Mouse (Mus musculus): ENCODE results near the gene Zbtb3. TPM values are rescaled to one million over a fixed set of nuclear protein-coding genes. Genes with fewer than 3 reads are reported as not detected.

The Zbtb3 gene
- 2.2 and 3.2 TPM in 2 replicates for polyA plus RNA-seq (2021; fragmentation: Nextera tagmentation)
- long read RNA-seq, experiment 1, transcript Zbtb3-201 (2 exons, 2,004 nt): major isoform, 7 of 12 reads
- long read RNA-seq, experiment 1, partial matches to known transcripts: 2 of 12 reads
- long read RNA-seq, experiment 1, other reads (novel, unspliced or antisense): 3 of 12 reads
- long read RNA-seq, experiment 2, partial matches to known transcripts: 0 of 7 reads
- long read RNA-seq, experiment 2, other reads (novel, unspliced or antisense): 5 of 7 reads

DNA sequence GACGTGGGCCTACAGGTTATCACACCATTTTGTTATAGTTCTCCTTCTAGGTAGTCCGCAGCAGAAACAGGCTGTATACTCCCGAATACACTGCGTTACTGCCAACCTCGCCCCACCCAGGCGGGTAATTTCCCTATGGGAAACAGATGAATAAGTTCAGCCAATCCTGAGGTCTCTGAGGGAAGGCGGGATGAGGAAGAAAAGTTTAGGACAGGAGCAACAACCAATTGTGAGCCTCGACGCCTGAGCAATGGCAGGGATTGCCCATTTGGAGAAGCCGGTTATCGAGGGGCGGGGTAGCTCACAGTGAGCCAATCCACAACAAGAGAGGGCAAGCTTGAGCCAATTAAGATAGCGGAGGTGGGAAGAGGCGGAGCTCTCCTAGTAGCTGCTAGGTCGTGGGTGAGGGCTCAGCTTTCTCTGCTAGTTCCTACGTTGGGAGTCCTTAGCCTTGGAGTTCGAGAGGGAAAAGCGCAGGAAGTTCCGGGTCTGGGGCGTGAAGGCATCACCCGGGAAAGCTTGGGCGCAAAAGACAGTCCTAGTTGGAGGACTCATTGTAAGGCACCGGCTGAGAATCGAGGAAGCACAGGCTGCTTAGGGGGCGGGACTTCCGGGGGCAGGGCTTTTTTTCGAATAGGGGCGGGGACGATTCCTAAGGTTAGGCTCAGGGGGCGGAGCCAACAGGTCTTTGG lies at the start of gene Zbtb3:
TSS of gene Zbtb3 (plus strand) at position 426 of the 692 bp plus-strand sequence.

DNA sequence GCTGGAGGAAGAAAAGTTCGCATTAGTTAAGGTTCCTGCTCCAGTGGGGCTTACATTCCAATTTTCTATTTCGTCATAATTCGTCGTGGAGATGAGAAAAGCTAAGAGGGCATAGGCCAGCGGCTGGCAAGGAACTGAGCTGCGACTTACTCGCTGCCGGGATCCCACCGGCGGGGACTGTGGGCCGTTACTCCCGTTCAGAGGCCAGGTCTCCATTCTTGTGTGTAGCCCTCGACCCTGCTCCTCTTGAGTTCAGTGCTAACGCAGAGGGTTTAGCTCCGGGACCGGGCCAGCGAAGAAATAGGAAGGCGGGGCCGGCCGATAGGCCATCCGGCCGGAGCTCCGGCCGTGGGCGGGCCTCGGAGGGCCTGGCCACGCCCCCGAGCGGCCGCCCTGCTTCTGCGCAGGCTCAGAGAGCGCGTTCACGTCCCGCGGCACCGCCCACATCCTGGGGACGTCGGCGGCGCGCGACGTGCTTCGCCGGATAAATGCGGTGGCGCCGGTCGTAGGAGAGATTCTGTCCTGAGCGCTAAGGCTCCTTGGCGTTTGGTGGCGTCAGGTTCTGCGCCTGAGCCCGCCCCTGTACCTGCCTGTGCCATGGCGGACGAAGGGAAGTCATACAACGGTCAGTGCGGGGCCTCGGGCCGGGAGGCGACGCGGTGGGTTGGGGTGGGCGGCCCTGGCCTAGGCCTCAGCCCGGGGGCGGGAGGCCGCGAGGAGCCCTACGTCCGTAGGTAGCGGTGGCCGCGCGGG lies 45.5 kb upstream of the Zbtb3 start, which contains the start of gene Nxf1:
TSS of gene Nxf1 (plus strand) at position 439 of the 753 bp plus-strand sequence.

DNA sequence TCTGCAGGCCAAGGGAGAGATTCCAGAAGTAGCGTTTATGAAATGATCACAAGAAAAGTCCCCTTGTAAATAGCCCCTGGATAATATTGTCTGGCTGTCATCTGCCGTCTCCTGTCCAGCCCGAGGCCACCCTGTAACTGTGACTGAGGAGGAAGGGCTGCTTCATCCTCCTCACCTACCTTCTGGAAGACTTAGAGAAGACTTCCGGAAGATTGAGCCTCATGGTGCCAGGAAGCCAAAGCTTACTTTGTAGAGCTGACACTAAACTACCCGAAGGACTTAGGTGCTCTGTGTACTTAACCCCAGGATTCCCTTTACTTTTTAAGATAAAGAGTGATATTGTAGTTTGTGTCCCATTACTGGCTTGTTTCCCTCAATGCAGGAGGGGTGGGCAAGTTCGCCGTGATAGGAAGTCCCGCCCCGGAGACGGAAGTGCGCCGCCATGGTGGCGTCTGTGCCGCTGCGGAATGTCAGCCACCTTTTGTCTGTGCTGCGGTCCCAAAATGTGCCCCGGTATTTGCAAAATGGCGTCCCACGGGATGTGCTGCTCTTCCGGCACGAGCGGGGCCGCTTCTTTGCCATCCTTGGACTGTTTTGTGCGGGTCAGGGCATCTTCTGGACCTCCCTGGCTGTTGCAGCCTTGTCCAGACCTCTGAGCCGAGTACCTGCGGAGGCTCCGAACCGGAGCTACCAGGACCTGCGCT lies 31.6 kb upstream of the Zbtb3 start, which contains the start of gene Tmem223:
TSS of gene Tmem223 (plus strand) at position 430 of the 704 bp plus-strand sequence.

DNA sequence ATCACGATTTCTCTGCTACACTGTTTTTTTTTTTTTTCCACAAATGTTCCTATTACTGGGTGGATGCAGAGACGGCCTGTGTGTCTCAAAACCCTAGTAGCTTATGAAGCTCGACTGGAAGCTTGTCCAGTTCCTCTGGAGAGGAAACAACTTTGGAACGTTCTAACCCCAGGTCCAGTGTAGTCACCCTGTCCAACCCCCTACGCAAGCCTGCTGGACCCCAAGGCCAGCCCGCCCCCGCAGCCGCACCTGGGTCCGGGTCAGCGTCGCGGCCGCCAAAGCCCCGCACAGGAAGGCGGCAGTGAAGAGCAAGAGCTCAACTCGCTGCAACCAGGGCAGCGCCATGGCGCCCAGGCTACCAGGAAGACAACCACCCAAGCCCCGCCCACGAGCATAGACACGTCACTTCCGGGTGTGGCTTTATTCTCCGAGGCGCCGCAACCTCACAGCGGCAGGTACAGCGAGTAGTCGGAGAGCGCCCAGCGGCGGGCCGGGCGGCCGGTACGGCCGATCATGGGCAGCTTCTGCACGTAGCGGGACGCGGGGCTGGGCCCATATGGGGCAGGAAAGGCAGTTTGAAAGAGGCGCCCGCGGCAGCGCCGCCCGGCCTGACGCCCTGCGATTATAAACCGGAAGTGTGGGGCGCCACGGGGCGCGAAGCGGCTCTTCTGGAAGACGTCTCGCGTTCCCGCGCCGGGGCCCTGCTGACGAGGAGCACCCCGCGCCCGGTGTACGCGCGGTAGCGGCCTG lies 28.1 kb upstream of the Zbtb3 start, which contains the start of gene Tmem179b:
TSS of gene Tmem179b (minus strand) at position 382 of the 750 bp plus-strand sequence.

DNA sequence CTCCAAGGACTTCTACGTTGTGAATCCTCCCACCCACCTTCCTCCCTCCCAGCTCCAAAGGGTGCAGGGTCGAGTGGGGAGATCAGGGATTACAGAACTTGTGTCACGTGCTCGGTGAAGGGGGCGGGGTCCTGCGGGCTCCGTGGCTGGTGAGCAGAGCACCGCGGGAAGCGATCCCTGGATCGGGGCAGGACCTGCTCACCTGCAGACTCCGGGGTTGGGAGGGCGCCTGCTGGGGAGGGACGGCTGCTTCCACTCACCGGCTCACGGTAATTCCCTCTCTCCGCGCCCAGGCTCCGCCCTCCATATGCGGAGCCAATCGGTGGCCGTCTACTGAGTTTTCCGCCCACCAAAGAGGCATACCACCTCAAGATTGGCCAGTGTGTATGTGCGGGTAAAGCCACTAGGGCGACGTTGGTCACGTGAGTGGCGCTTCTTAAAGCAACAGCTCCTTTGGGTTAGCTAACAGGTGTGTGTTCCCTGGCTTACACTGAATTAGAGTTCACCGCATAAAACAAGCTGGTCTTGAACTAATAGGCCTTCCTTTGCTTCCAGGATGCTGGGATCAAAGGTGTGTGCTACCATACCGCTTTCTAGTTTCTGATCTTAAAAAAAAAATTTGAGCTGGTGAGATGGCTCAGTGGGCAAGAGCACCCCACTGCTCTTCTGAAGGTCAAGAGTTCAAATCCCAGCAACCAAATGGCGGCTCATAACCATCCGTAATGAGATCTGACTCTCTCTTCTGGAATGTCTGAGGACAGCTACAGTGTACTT lies 16.2 kb upstream of the Zbtb3 start, which contains the start of gene Taf6l:
TSS of gene Taf6l (minus strand) at position 410 of the 774 bp plus-strand sequence.

DNA sequence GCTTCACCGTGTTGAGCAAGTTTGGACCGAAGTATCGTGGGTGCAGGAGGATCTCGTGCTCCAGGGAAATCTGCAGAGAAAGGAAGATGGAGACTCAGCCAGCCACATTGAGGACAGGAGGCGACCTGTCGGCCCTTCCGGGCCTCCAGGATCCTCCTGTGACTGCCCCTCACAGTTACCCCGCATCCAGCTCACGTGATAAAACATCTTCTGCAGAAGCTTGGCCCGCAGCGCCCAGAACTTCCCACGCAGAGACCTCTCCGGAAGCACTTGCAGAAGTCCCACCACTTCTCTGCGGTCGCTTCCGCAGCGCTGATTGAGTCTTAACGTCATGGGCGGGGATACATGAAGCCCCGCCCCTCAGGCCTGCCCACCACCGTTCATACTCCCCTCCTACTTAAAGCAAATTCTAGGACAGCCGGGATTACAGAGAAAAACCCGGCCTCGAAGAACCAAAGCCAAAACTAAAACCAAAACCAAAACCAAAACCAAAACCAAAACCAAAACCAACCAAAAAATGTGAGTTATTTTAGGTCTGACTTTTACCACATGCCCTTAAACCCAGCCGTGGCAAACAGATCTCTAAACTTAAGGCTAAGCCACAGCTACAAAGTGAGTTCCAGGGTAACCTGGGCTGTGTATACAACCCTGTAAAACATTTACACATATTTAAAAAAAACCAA lies 4.0 kb upstream of the Zbtb3 start, which contains the start of gene Polr2g:
TSS of gene Polr2g (minus strand) at position 314 of the 683 bp plus-strand sequence.

DNA sequence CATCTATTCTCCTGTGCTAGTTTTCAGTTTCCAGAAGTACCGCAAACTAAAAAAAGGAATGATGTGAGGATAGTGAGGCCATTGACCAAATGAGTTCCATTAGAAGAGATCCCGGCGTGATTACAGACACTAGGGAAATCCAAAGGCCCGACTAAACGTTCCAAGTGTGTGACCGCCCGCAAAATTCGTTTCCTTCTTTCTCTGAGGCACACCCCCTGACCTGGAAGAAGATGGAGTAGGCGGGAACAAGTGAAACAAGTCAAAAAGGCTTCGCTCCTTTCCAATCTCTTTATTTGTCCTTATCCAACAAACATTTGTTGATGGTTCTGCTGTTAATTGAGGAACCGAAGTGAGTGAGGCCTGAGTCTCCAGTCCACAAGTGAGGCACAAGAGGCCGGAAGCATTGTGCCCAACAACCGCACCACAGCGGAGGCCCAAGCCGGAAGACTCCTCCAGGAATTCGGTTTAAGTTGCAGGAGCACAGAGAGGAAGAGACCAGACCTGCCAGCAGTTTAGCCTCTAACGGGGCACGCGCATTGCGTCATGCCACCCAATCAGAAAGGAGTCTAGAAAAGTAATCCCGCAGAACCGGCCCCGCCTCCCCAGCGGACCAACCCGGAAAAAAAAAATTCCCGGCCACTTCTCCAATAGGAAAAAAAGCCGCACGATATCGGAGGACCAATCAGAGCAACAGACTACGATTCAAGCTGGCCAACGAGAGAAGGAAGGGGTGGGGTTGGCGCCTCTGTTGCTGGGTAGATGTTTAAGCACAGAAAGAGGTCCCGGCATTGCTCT lies 16.6 kb downstream of the Zbtb3 start, which contains the start of gene Ttc9c:
TSS of gene Ttc9c (minus strand) at position 533 of the 795 bp plus-strand sequence.

DNA sequence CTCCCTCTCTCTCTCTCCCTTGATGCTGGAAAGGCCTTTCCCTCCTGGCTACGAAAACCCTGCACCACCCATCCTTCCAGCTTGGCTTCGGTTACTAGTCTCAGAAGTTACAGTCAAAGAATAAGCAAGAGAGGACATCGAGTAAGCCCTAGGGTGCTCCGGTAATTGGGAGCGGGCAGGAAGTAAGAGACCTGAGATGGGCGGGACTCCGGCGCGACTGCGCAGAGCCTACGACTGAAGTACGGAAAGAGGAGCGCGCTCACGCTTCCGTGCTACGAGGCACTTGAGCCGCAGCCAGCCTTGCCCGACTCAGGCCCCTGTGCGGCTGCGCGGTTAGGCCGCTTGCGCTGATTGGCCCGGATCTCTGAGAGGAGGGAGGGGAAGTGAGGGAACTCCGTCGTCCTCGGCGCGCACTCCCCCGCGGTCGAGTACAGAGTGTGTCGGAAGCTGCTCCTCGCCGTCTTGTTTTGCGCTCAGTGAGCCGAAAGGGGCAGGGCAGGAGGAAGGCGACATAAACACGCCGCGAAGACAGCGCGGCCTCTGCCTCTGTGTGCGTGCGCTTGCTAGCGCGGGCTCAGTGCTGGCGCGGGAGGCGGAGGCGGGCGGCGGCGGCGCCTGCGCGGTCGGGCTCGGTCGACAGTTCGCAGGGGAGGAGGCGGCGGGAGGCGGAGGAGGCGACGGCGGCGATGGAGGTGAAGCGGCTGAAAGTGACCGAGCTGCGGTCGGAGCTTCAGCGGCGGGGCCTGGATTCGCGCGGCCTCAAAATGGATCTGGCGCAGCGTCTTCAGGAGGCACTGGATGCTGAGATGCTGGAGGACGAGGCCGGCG lies 17.5 kb downstream of the Zbtb3 start, which contains the start of gene Hnrnpul2:
TSS of gene Hnrnpul2 (plus strand) at position 415 of the 828 bp plus-strand sequence.

DNA sequence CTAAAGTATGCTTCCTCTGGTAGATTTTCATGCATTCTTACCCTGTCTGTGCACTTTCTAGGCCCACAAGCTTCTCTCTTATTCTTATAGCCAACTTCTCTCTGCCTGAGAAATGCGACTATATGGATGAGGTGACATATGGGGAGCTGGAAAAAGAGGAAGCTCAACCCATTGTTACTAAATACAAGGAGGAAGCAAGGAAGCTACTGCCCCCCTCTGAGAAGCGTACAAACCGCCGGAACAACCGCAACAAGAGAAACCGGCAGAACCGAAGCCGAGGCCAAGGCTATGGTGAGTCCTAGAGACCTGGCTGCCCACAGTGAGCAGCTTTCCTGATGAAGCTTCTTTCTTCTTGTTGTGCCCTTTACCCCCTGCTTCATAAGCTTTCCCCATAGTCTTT lies 27.3 kb downstream of the Zbtb3 start, which contains the start of gene AC129217.1:
TSS of gene AC129217.1 (plus strand) at position 114 of the 400 bp plus-strand sequence.

DNA sequence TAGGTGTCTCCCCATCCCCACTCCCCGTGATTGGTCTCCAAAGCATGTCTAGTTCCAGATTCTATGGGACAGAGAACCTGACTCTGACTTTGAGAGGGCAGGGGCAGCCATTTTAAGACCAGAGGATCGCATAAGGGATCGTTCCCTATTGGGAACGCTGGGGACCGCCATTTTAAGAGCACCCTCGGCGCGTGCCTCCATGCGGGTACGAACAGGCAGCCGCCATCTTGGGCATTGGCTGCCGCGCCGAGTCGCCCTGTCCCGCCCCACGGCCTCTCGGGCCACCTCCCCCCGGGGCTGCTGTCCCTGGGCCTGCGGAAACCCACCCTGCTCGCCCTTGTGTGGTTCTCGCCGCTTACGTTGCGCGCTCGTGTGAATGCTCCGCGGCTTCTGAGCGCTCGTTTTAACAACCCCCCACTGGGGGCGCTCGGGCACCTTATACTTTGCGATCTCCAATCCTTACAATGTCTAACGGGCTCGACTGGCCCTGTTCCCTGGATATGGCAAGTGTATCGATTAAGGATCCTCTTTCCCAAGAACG lies 35.0 kb downstream of the Zbtb3 start, which contains the start of gene Bscl2:
TSS of gene Bscl2 (plus strand) at position 217 of the 541 bp plus-strand sequence.

DNA sequence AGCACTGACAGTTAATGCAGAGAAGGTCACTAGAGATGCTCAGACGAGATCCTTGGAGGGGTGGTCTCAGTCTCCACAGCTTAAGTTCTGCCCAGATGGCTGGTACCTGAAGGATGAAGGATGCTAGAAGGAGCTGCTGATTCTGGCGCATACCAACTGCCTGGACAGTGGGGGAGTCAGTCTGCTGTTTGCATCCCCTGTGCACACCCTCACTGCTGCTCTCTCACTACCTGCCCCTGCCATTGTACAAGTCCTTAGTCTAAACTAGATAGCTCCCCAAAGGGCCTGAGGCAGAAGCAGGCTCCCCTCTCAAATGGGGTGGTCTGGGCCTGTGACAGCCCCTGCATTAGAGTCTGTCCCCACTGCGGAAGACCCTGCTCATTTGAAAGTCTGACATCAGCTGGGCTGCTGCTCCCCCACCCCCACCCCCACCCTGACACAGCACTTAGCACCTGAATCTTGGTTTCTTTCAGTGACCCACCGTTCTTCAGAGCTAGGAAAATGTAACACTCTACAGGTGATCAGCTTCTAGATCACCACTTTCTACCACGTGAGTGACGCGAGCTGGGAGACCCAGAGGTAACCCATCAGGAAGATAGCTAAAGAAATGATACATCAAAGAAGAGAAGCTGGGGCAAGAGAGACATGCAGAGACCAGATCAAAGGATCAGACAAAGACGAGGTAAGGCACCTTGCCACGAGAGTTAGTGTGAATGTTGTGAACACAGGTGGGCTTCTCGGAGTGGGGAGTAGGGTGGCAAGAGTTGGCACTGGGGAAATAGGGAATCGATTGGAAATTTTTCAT lies 37.0 kb downstream of the Zbtb3 start, which contains the start of gene Gng3:
TSS of gene Gng3 (minus strand) at position 92 of the 805 bp plus-strand sequence.

DNA sequence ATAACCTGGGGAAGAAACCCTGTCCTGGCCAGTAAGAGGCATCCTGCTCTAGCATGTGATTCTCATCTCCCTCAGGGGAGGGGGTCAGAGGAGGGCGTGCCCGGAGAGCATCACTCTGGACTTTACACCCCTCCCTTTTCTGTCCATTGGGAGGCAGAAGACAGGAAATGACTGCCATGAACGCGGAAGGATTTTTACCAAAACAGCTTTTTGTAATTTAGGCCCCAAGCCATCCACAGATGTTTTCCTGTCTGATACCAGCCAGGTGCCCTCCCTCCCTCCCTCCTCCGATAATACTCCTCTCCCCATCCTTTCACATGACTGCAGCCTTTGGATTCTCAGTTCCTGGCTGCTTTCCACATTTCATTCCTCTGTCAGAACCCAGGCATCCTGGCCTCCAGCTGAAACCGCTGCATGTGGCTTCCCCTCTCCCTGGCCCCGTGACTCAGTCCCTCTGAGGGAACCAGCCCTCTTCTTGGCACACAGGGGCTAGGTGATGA lies 48.1 kb downstream of the Zbtb3 start, which contains the start of gene Lrrn4cl:
TSS of gene Lrrn4cl (plus strand) at position 367 of the 500 bp plus-strand sequence.

All from left cerebral cortex, adult 6 months (tissue).